28 mouse cellular contexts compared by ENCODE assay signal in genomic region chr3:80661838-80662237, GRCm38 (mm10).
DNase-seq lines count a peak whose midpoint lies in the region; ATAC-seq and TF ChIP-seq lines count a peak whose summit lies in the region.
"Had no signal": no experiment of that assay in that cellular context is flagged by ENCODE, and none has a peak within 500 bp of the region (broad histone marks: within the 10 kb centered on the region; RNA-seq: fewer than 3 reads in every experiment).

No protein-coding gene starts in this region.

- H3K36me3 ChIP-seq in forebrain, embryonic 16.5 days (ENCODE audit: control insufficient read depth, insufficient read depth): no peaks in the 10 kb centered on the region
- no peaks in the 10 kb centered on the region for H3K36me3 ChIP-seq in forebrain, embryonic 13.5 days (ENCODE audit: poor library complexity, severe bottlenecking)
- H3K36me3 ChIP-seq in midbrain, embryonic 14.5 days (ENCODE audit: control insufficient read depth, insufficient read depth, low read length): no peaks in the 10 kb centered on the region
- no peaks in the 10 kb centered on the region for H3K36me3 ChIP-seq in midbrain, embryonic 13.5 days
- H3K36me3 ChIP-seq in intestine, postnatal 0 days (ENCODE audit: control insufficient read depth, insufficient read depth): no peaks in the 10 kb centered on the region
- H3K36me3 ChIP-seq in kidney, embryonic 16.5 days (ENCODE audit: insufficient read depth, low read length): no peaks in the 10 kb centered on the region
- H3K36me3 ChIP-seq: embryonic facial prominence, embryonic 10.5 days; embryonic facial prominence, embryonic 15.5 days; heart, embryonic 10.5 days; liver, embryonic 12.5 days; midbrain, embryonic 12.5 days; neural tube, embryonic 12.5 days had no signal

- DNase-seq in midbrain, embryonic 14.5 days: peak; percentile 17
- DNase-seq in brain, embryonic 14.5 days (ENCODE audit: low read depth): peak; percentile 31
- DNase-seq in ovary, postnatal 14 days (ENCODE audit: low spot score): no peak
- DNase-seq: adrenal gland, postnatal 14 days; cerebellum, adult 2 months; cerebellum, postnatal 14 days; gastrocnemius, postnatal 14 days; heart, adult 11 months; heart, postnatal 36 days; kidney, adult 8-10 months; kidney, postnatal 14 days; left cerebral cortex, postnatal 4 days; liver, postnatal 0 days; lung, postnatal 36 days had no signal

- H3K27me3 ChIP-seq in forebrain, embryonic 16.5 days (replicated peaks; ENCODE audit: control insufficient read depth, insufficient read depth, low read length): no peaks in the 10 kb centered on the region
- H3K27me3 ChIP-seq in forebrain, embryonic 13.5 days: no peaks in the 10 kb centered on the region
- no peaks in the 10 kb centered on the region for H3K27me3 ChIP-seq in midbrain, embryonic 14.5 days (ENCODE audit: control insufficient read depth, insufficient read depth, low read length)
- H3K27me3 ChIP-seq in midbrain, embryonic 13.5 days: no peaks in the 10 kb centered on the region
- H3K27me3 ChIP-seq in intestine, postnatal 0 days (replicated peaks; ENCODE audit: control insufficient read depth, insufficient read depth, low read length): no peaks in the 10 kb centered on the region
- H3K27me3 ChIP-seq in kidney, embryonic 16.5 days (ENCODE audit: insufficient read depth, low read length): no peaks in the 10 kb centered on the region
- H3K27me3 ChIP-seq: embryonic facial prominence, embryonic 15.5 days; liver, embryonic 12.5 days; midbrain, embryonic 12.5 days; neural tube, embryonic 12.5 days had no signal

- H3K27ac ChIP-seq in forebrain, embryonic 16.5 days (ENCODE audit: low read length): no peak overlapping the region
- H3K27ac ChIP-seq in forebrain, embryonic 13.5 days: no peak overlapping the region
- H3K27ac ChIP-seq in midbrain, embryonic 14.5 days (replicated peaks; ENCODE audit: low read depth, low read length): no peak overlapping the region
- H3K27ac ChIP-seq in midbrain, embryonic 13.5 days: no peak overlapping the region
- no peak overlapping the region for H3K27ac ChIP-seq in intestine, postnatal 0 days (ENCODE audit: low read depth, low read length)
- H3K27ac ChIP-seq in kidney, embryonic 16.5 days (ENCODE audit: low read length): no peak overlapping the region
- H3K27ac ChIP-seq: embryonic facial prominence, embryonic 10.5 days; embryonic facial prominence, embryonic 15.5 days; heart, embryonic 10.5 days; hindbrain, embryonic 14.5 days; liver, embryonic 12.5 days; midbrain, embryonic 12.5 days; neural tube, embryonic 12.5 days had no signal

- no peak for TF ChIP-seq CTCF in brain, embryonic 14.5 days (IDR thresholded peaks at IDR 0.05; ENCODE audit: borderline replicate concordance, extremely low read depth, insufficient read depth, insufficient read length)
- no peak for TF ChIP-seq CTCF in intestine, postnatal 0 days (IDR thresholded peaks at IDR 0.05; ENCODE audit: low read depth)

- no peak overlapping the region for H3K4me3 ChIP-seq in forebrain, embryonic 16.5 days (replicated peaks; ENCODE audit: low read length)
- H3K4me3 ChIP-seq in forebrain, embryonic 13.5 days: no peak overlapping the region
- H3K4me3 ChIP-seq in midbrain, embryonic 14.5 days (replicated peaks; ENCODE audit: low read depth, low read length): no peak overlapping the region
- H3K4me3 ChIP-seq in midbrain, embryonic 13.5 days (replicated peaks): no peak overlapping the region
- H3K4me3 ChIP-seq in intestine, postnatal 0 days (ENCODE audit: low read depth, low read length): no peak overlapping the region
- H3K4me3 ChIP-seq in kidney, embryonic 16.5 days (ENCODE audit: low read length): no peak overlapping the region
- H3K4me3 ChIP-seq: embryonic facial prominence, embryonic 10.5 days; embryonic facial prominence, embryonic 15.5 days; heart, embryonic 10.5 days; liver, embryonic 12.5 days; midbrain, embryonic 12.5 days; myocyte; neural tube, embryonic 12.5 days had no signal

- no peak overlapping the region for H3K4me2 ChIP-seq in forebrain, embryonic 16.5 days (ENCODE audit: low read length)
- H3K4me2 ChIP-seq in forebrain, embryonic 13.5 days: no peak overlapping the region
- no peak overlapping the region for H3K4me2 ChIP-seq in midbrain, embryonic 14.5 days (ENCODE audit: low read length)
- no peak overlapping the region for H3K4me2 ChIP-seq in midbrain, embryonic 13.5 days (replicated peaks)
- H3K4me2 ChIP-seq in intestine, postnatal 0 days (replicated peaks; ENCODE audit: low read depth): no peak overlapping the region
- H3K4me2 ChIP-seq in kidney, embryonic 16.5 days (replicated peaks; ENCODE audit: low read depth, low read length): no peak overlapping the region
- H3K4me2 ChIP-seq: embryonic facial prominence, embryonic 15.5 days; hindbrain, embryonic 14.5 days; liver, embryonic 12.5 days; midbrain, embryonic 12.5 days; neural tube, embryonic 12.5 days had no signal

- H3K9ac ChIP-seq in forebrain, embryonic 16.5 days (replicated peaks; ENCODE audit: low read depth, low read length): no peak overlapping the region
- H3K9ac ChIP-seq in forebrain, embryonic 13.5 days: no peak overlapping the region
- no peak overlapping the region for H3K9ac ChIP-seq in midbrain, embryonic 14.5 days (replicated peaks; ENCODE audit: low read length)
- no peak overlapping the region for H3K9ac ChIP-seq in midbrain, embryonic 13.5 days (replicated peaks)
- H3K9ac ChIP-seq in intestine, postnatal 0 days (ENCODE audit: low read depth, low read length): no peak overlapping the region
- no peak overlapping the region for H3K9ac ChIP-seq in kidney, embryonic 16.5 days (replicated peaks; ENCODE audit: low read length)
- H3K9ac ChIP-seq: embryonic facial prominence, embryonic 15.5 days; hindbrain, embryonic 14.5 days; liver, embryonic 12.5 days; liver, postnatal 0 days; midbrain, embryonic 12.5 days; neural tube, embryonic 12.5 days had no signal

- no peak for TF ChIP-seq POLR2A in brain, embryonic 14.5 days (IDR thresholded peaks at IDR 0.05; ENCODE audit: borderline replicate concordance, extremely low read depth, insufficient read depth, insufficient read length, poor library complexity, severe bottlenecking)

- ATAC-seq in forebrain, embryonic 16.5 days: peak; percentile 31; the same call in 1 of the 2 replicates
- ATAC-seq in forebrain, embryonic 13.5 days: no peak
- ATAC-seq in midbrain, embryonic 14.5 days (ENCODE audit: low FRiP score, low TSS enrichment): no peak
- no peak for ATAC-seq in midbrain, embryonic 13.5 days
- ATAC-seq in intestine, postnatal 0 days: peak; percentile 38; the same call in 1 of the 2 replicates
- ATAC-seq in kidney, embryonic 16.5 days (ENCODE audit: low FRiP score, low TSS enrichment): no peak
- ATAC-seq: inflammation-experienced regulatory T-cells, adult 6 months; liver, embryonic 12.5 days; liver, postnatal 0 days had no signal

- H3K9me3 ChIP-seq in forebrain, embryonic 16.5 days (ENCODE audit: control insufficient read depth, low read length): no peaks in the 10 kb centered on the region
- H3K9me3 ChIP-seq in forebrain, embryonic 13.5 days (replicated peaks): no peaks in the 10 kb centered on the region
- no peaks in the 10 kb centered on the region for H3K9me3 ChIP-seq in midbrain, embryonic 14.5 days (ENCODE audit: control insufficient read depth, low read length)
- H3K9me3 ChIP-seq in midbrain, embryonic 13.5 days: no peaks in the 10 kb centered on the region
- H3K9me3 ChIP-seq in intestine, postnatal 0 days (ENCODE audit: control insufficient read depth): no peaks in the 10 kb centered on the region
- no peaks in the 10 kb centered on the region for H3K9me3 ChIP-seq in kidney, embryonic 16.5 days (ENCODE audit: low read length)
- H3K9me3 ChIP-seq: embryonic facial prominence, embryonic 10.5 days; embryonic facial prominence, embryonic 15.5 days; heart, embryonic 10.5 days; liver, embryonic 12.5 days; midbrain, embryonic 12.5 days; neural tube, embryonic 12.5 days had no signal

- 71% methylated on average over 3 of the region's 3 CpGs for WGBS in forebrain, embryonic 16.5 days
- WGBS in forebrain, embryonic 13.5 days: 76% methylated on average over 3 of the region's 3 CpGs
- WGBS in midbrain, embryonic 14.5 days: 53% methylated on average over 3 of the region's 3 CpGs
- WGBS in midbrain, embryonic 13.5 days: 65% methylated on average over 3 of the region's 3 CpGs
- WGBS in intestine, postnatal 0 days: 28% methylated on average over 3 of the region's 3 CpGs
- 75% methylated on average over 3 of the region's 3 CpGs for WGBS in kidney, embryonic 16.5 days

- H3K4me1 ChIP-seq in forebrain, embryonic 16.5 days (replicated peaks; ENCODE audit: control insufficient read depth, insufficient read depth, low read length): no peaks in the 10 kb centered on the region
- H3K4me1 ChIP-seq in forebrain, embryonic 13.5 days: no peaks in the 10 kb centered on the region
- H3K4me1 ChIP-seq in midbrain, embryonic 14.5 days (ENCODE audit: control insufficient read depth, insufficient read depth, low read length): no peaks in the 10 kb centered on the region
- no peaks in the 10 kb centered on the region for H3K4me1 ChIP-seq in midbrain, embryonic 13.5 days (replicated peaks)
- H3K4me1 ChIP-seq in intestine, postnatal 0 days (replicated peaks; ENCODE audit: control insufficient read depth, insufficient read depth, low read length): no peaks in the 10 kb centered on the region
- no peaks in the 10 kb centered on the region for H3K4me1 ChIP-seq in kidney, embryonic 16.5 days (ENCODE audit: insufficient read depth, low read length)
- H3K4me1 ChIP-seq: embryonic facial prominence, embryonic 10.5 days; embryonic facial prominence, embryonic 15.5 days; heart, embryonic 10.5 days; liver, embryonic 12.5 days; midbrain, embryonic 12.5 days; neural tube, embryonic 12.5 days had no signal

Comparison
In these comparisons a context has a peak if more than half of its experiments do, and no peak if none do; other contexts are left out.
1. ATAC-seq: peak in forebrain, embryonic 16.5 days (single experiment) and intestine, postnatal 0 days (single experiment); none in forebrain, embryonic 13.5 days (single experiment), midbrain, embryonic 14.5 days (single experiment), midbrain, embryonic 13.5 days (single experiment) and kidney, embryonic 16.5 days (single experiment).